Mouse (Mus musculus): ENCODE results near the gene Ppp1r13l. TPM values are rescaled to one million over a fixed set of nuclear protein-coding genes. Genes with fewer than 3 reads are reported as not detected.

Gene Ppp1r13l
- polyA plus RNA-seq, 1 experiment from 2014 or later, result 6.9 TPM

- no peaks in the 10 kb centered on the region for H3K36me3 ChIP-seq (replicated peaks)
- peaks cover 43% of the 10 kb centered on the region for H3K4me1 ChIP-seq
- WGBS, result 25% methylated on average over 10 of the region's 10 CpGs
- H3K4me3 ChIP-seq, result peak overlapping the region; percentile 68
- H3K27me3 ChIP-seq (replicated peaks; ENCODE audit: low read depth, poor library complexity, severe bottlenecking), result peaks cover 19% of the 10 kb centered on the region
- no peaks in the 10 kb centered on the region for H3K9me3 ChIP-seq
- no peak overlapping the region for H3K27ac ChIP-seq (replicated peaks)
- no peak for DNase-seq (ENCODE audit: low spot score)
Observed at GRCm38 (mm10) chr7:19341250-19341649, 18.3 kb upstream of the Ppp1r13l start.

GRCm38 (mm10) chr7:19341761-19342409 lies 17.7 kb upstream of the Ppp1r13l start:
- Histone ChIP-seq H3K9me3 (no peaks in the 10 kb centered on the region), H3K27ac (replicated peaks) (peak overlapping the region; percentile 57; the same call in 1 of the 2 replicates), H3K4me1 (peaks cover 46% of the 10 kb centered on the region), H3K27me3 (replicated peaks; ENCODE audit: low read depth, poor library complexity, severe bottlenecking) (peaks cover 19% of the 10 kb centered on the region), H3K36me3 (replicated peaks) (0 out of 2 replicates have a peak, but pooled peaks cover 1% of the 10 kb centered on the region), H3K4me3 (peak overlapping the region; percentile 68)
- peak; percentile 58 for DNase-seq (ENCODE audit: low spot score)
- WGBS, result 1% methylated on average over 41 of the region's 41 CpGs

GRCm38 (mm10) chr7:19342481-19343027 lies 17.0 kb upstream of the Ppp1r13l start:
- H3K36me3 ChIP-seq (replicated peaks), result peaks cover 5% of the 10 kb centered on the region
- H3K4me1 ChIP-seq, result peaks cover 46% of the 10 kb centered on the region
- peak overlapping the region; percentile 68 for H3K4me3 ChIP-seq
- peak; percentile 89 for DNase-seq (ENCODE audit: low spot score)
- peaks cover 19% of the 10 kb centered on the region for H3K27me3 ChIP-seq (replicated peaks; ENCODE audit: low read depth, poor library complexity, severe bottlenecking)
- H3K9me3 ChIP-seq, result no peaks in the 10 kb centered on the region
- under 1% methylated on average over 27 of the region's 27 CpGs for WGBS
- 0 out of 2 replicates have a peak overlapping the region, but pooled peaks have one; percentile 57 for H3K27ac ChIP-seq (replicated peaks)

- Histone ChIP-seq H3K9me3 (no peaks in the 10 kb centered on the region), H3K4me1 (peaks cover 46% of the 10 kb centered on the region), H3K4me3 (peak overlapping the region; percentile 68), H3K27ac (replicated peaks) (no peak overlapping the region), H3K27me3 (replicated peaks; ENCODE audit: low read depth, poor library complexity, severe bottlenecking) (peaks cover 19% of the 10 kb centered on the region), H3K36me3 (replicated peaks) (peaks cover 12% of the 10 kb centered on the region)
- peak; percentile 80 for DNase-seq (ENCODE audit: low spot score)
- 2% methylated on average over 11 of the region's 11 CpGs for WGBS
Observed at GRCm38 (mm10) chr7:19343210-19343808, 16.2 kb upstream of the Ppp1r13l start.

GRCm38 (mm10) chr7:19344237-19344847 lies 15.2 kb upstream of the Ppp1r13l start, which contains the start of gene Ercc1:
Ercc1 (plus strand) TSS chr7:19344778.
- H3K4me1 ChIP-seq, result peaks cover 43% of the 10 kb centered on the region
- H3K4me3 ChIP-seq, result peak within 1 kb of the TSS; percentile 80
- peaks cover 23% of the 10 kb centered on the region for H3K36me3 ChIP-seq (replicated peaks)
- H3K9me3 ChIP-seq, result no peaks in the 10 kb centered on the region
- DNase-seq (ENCODE audit: low spot score), result no peak
- peak within 1 kb of the TSS; percentile 95 for H3K27ac ChIP-seq (replicated peaks)
- peaks cover 19% of the 10 kb centered on the region for H3K27me3 ChIP-seq (replicated peaks; ENCODE audit: low read depth, poor library complexity, severe bottlenecking)
- WGBS, result 23% methylated on average over 12 of the region's 12 CpGs

- Histone ChIP-seq H3K4me3 (peak overlapping the region; percentile 80), H3K27me3 (replicated peaks; ENCODE audit: low read depth, poor library complexity, severe bottlenecking) (peaks cover 19% of the 10 kb centered on the region), H3K27ac (replicated peaks) (peak overlapping the region; percentile 95), H3K9me3 (no peaks in the 10 kb centered on the region), H3K4me1 (peaks cover 43% of the 10 kb centered on the region), H3K36me3 (replicated peaks) (peaks cover 29% of the 10 kb centered on the region)
- under 1% methylated on average over 31 of the region's 31 CpGs for WGBS
- peak; percentile 98 for DNase-seq (ENCODE audit: low spot score)
Observed at GRCm38 (mm10) chr7:19344938-19345471, 14.5 kb upstream of the Ppp1r13l start.

- no peak overlapping the region for H3K4me3 ChIP-seq
- H3K36me3 ChIP-seq (replicated peaks), result peaks cover 71% of the 10 kb centered on the region
- DNase-seq (ENCODE audit: low spot score), result no peak
- H3K27ac ChIP-seq (replicated peaks), result no peak overlapping the region
- H3K9me3 ChIP-seq, result no peaks in the 10 kb centered on the region
- 86% methylated on average over 13 of the region's 13 CpGs for WGBS
- peaks cover 18% of the 10 kb centered on the region for H3K4me1 ChIP-seq
- H3K27me3 ChIP-seq (replicated peaks; ENCODE audit: low read depth, poor library complexity, severe bottlenecking), result no peaks in the 10 kb centered on the region
Observed at GRCm38 (mm10) chr7:19349188-19349915, 10.2 kb upstream of the Ppp1r13l start.

- Histone ChIP-seq H3K27ac (replicated peaks) (no peak overlapping the region), H3K27me3 (replicated peaks; ENCODE audit: low read depth, poor library complexity, severe bottlenecking) (no peaks in the 10 kb centered on the region), H3K4me1 (peaks cover 13% of the 10 kb centered on the region), H3K36me3 (replicated peaks) (peaks cover 80% of the 10 kb centered on the region), H3K4me3 (no peak overlapping the region), H3K9me3 (no peaks in the 10 kb centered on the region)
- 95% methylated on average over 8 of the region's 8 CpGs for WGBS
- no peak for DNase-seq (ENCODE audit: low spot score)
Observed at GRCm38 (mm10) chr7:19350221-19350620, 9.3 kb upstream of the Ppp1r13l start.

GRCm38 (mm10) chr7:19354991-19355390 lies 4.6 kb upstream of the Ppp1r13l start:
- no peaks in the 10 kb centered on the region for H3K9me3 ChIP-seq
- peaks cover 29% of the 10 kb centered on the region for H3K4me1 ChIP-seq
- no peak for DNase-seq (ENCODE audit: low spot score)
- H3K27ac ChIP-seq (replicated peaks), result no peak overlapping the region
- H3K27me3 ChIP-seq (replicated peaks; ENCODE audit: low read depth, poor library complexity, severe bottlenecking), result no peaks in the 10 kb centered on the region
- no peak overlapping the region for H3K4me3 ChIP-seq
- 90% methylated on average over 5 of the region's 5 CpGs for whole genome bisulfite sequencing
- peaks cover 78% of the 10 kb centered on the region for H3K36me3 ChIP-seq (replicated peaks)

- peaks cover 42% of the 10 kb centered on the region for H3K4me1 ChIP-seq
- H3K9me3 ChIP-seq, result no peaks in the 10 kb centered on the region
- WGBS, result 75% methylated on average over 10 of the region's 10 CpGs
- H3K27me3 ChIP-seq (replicated peaks; ENCODE audit: low read depth, poor library complexity, severe bottlenecking), result no peaks in the 10 kb centered on the region
- no peak for DNase-seq (ENCODE audit: low spot score)
- H3K27ac ChIP-seq (replicated peaks), result no peak overlapping the region
- H3K36me3 ChIP-seq (replicated peaks), result peaks cover 67% of the 10 kb centered on the region
- H3K4me3 ChIP-seq, result no peak overlapping the region
Observed at GRCm38 (mm10) chr7:19356311-19356710, 3.2 kb upstream of the Ppp1r13l start.

GRCm38 (mm10) chr7:19357381-19358375 lies 1.9 kb upstream of the Ppp1r13l start:
- peaks cover 53% of the 10 kb centered on the region for H3K36me3 ChIP-seq (replicated peaks)
- H3K27me3 ChIP-seq (replicated peaks; ENCODE audit: low read depth, poor library complexity, severe bottlenecking), result peaks cover 9% of the 10 kb centered on the region
- no peak overlapping the region for H3K27ac ChIP-seq (replicated peaks)
- peaks cover 56% of the 10 kb centered on the region for H3K4me1 ChIP-seq
- 93% methylated on average over 25 of the region's 25 CpGs for WGBS
- H3K4me3 ChIP-seq, result peak overlapping the region; percentile 92
- no peak for DNase-seq (ENCODE audit: low spot score)
- H3K9me3 ChIP-seq, result no peaks in the 10 kb centered on the region

Measured in embryonic facial prominence, embryonic 10.5 days (tissue).